Comparison of ENCODE assay signal across 9 mouse cellular contexts in the genomic region with DNA sequence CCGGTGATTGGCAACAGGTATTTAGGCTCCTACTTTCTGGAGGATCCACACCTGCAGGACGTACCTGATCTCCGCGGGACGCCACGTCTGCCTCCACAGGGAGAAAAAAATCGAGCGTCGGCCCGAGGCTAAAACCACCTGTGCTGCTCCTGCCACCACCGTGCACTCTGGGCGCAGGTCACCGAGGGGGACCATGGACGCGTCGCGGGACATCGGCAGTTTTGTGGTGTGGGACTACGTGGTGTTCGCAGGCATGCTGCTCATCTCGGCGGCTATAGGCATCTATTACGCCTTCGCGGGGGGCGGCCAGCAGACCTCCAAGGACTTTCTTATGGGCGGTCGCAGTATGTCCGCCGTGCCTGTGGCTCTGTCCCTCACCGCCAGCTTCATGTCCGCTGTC. TPM values are rescaled to one million over a fixed set of nuclear protein-coding genes. Genes with fewer than 3 reads are reported as not detected.
A peak's percentile ranks its signal among the peaks of the same experiment; 100 is the strongest.
DNase-seq lines count a peak whose midpoint lies in the region; ATAC-seq lines count a peak whose summit lies in the region.
"Had no signal": no experiment of that assay in that cellular context is flagged by ENCODE, and none has a peak within 500 bp of the region (broad histone marks: within the 10 kb centered on the region; RNA-seq: fewer than 3 reads in every experiment).

No protein-coding gene starts in this region.

- no peak overlapping the region for H3K27ac ChIP-seq in limb, embryonic 13.5 days

- H3K9ac ChIP-seq in limb, embryonic 13.5 days = peak overlapping the region; percentile 25; the same call in 1 of the 2 replicates

- intact Hi-C loops in left cerebral cortex, postnatal 36 days (cut with DNase I) = no loop called here

- 0 out of 2 replicates have a peak, but pooled peaks have one; percentile 23 for ATAC-seq in frontal cortex, adult (ENCODE audit: low TSS enrichment)
- 0 out of 2 replicates have a peak, but pooled peaks have one; percentile 32 for ATAC-seq in limb, embryonic 13.5 days (ENCODE audit: low FRiP score, low read depth)

- 3% methylated on average over 32 of the region's 32 CpGs for WGBS in limb, embryonic 13.5 days

- peak overlapping the region; percentile 61 for H3K4me2 ChIP-seq in limb, embryonic 13.5 days (replicated peaks)

- H3K4me1 ChIP-seq in limb, embryonic 13.5 days = peaks cover 10% of the 10 kb centered on the region

- H3K27me3 ChIP-seq in limb, embryonic 13.5 days = peaks cover 46% of the 10 kb centered on the region

- H3K36me3 ChIP-seq in limb, embryonic 13.5 days = no peaks in the 10 kb centered on the region

- DNase-seq in frontal cortex, adult 2 months (ENCODE audit: extremely low spot score in 1 of 2, low spot score in 1 of 2) = no peak
- DNase-seq in right cerebral cortex, postnatal 4 days = peak; percentile 4
- no peak for DNase-seq in right cerebral cortex, adult 18-20 months
- no peak for DNase-seq in spleen, postnatal 14 days (ENCODE audit: low spot score in 2 of 2)
- no peak for DNase-seq in frontal cortex, postnatal 25 days (ENCODE audit: low spot score in 2 of 2)
- DNase-seq in left cerebral cortex, postnatal 36 days (ENCODE audit: low spot score in 2 of 2) = no peak
- DNase-seq: heart, postnatal 14 days had no signal

- peak overlapping the region; percentile 37 for H3K4me3 ChIP-seq in limb, embryonic 13.5 days

- H3K9me3 ChIP-seq in limb, embryonic 13.5 days = 0 out of 2 replicates have a peak, but pooled peaks cover 3% of the 10 kb centered on the region

RNA-seq across cellular contexts. Expression of gene Slc5a8, which starts 0.3 kb away (rescaled TPM):
- 0.04 and 0.14 TPM in 2 replicates for polyA plus RNA-seq in frontal cortex, adult 2 months (2012; rRNA removed)
- polyA plus RNA-seq in limb, embryonic 13.5 days (2015; fragmentation: Nextera tagmentation; extraction: Ambion mirVana) = 0.04 and 0.05 TPM in 2 replicates
- not detected for total RNA-seq in left cerebral cortex, postnatal 36 days (2021)

RNA-seq across cellular contexts. Expression of gene Utp20, which starts 59.5 kb away (rescaled TPM):
- polyA plus RNA-seq in frontal cortex, adult 2 months (2012; rRNA removed) = 17.2 and 20.7 TPM in 2 replicates
- 17.9 and 22.1 TPM in 2 replicates for polyA plus RNA-seq in limb, embryonic 13.5 days (2015; fragmentation: Nextera tagmentation; extraction: Ambion mirVana)
- total RNA-seq in left cerebral cortex, postnatal 36 days (2021) = 10 to 100 TPM; 14.4 to 23.2 TPM
